Mouse (Mus musculus) intestine, embryonic 15.5 days (tissue): Measurements from ENCODE around the gene Tubgcp2. TPM values are rescaled to one million over a fixed set of nuclear protein-coding genes. Genes with fewer than 3 reads are reported as not detected.
A peak's percentile ranks its signal among the peaks of the same experiment; 100 is the strongest.

ENCODE experiments used
- ATAC-seq: fragments of 200-750 bp; cut with Nextera tagmentation; 2 replicates; pipeline ENCODE4 v1.8.0; 2017; ENCODE audit warnings: moderate TSS enrichment, moderate library complexity
- H3K27ac ChIP-seq: fragments of 300-500 bp; sonication (generic); 2 replicates; pipeline ENCODE4 v1.5.1; 2015; ENCODE audit warnings: mild to moderate bottlenecking, inconsistent platforms
- H3K27me3 ChIP-seq: fragments of 300-500 bp; sonication (generic); replicated peaks from 2 replicates; pipeline ENCODE4 v1.6.1; 2015; ENCODE audit warnings: inconsistent platforms
- H3K36me3 ChIP-seq: fragments of 300-500 bp; sonication (generic); 2 replicates; pipeline ENCODE4 v1.6.1; 2015; ENCODE audit warnings: inconsistent platforms
- H3K4me1 ChIP-seq: fragments of 300-500 bp; sonication (generic); replicated peaks from 2 replicates; pipeline ENCODE4 v1.6.1; 2015; ENCODE audit warnings: inconsistent platforms
- H3K4me2 ChIP-seq: fragments of 300-500 bp; sonication (generic); replicated peaks from 2 replicates; pipeline ENCODE4 v1.6.1; 2015; ENCODE audit warnings: mild to moderate bottlenecking, inconsistent platforms
- H3K4me3 ChIP-seq: fragments of 300-500 bp; sonication (generic); replicated peaks from 2 replicates; pipeline ENCODE4 v1.5.1; 2015; ENCODE audit warnings: inconsistent platforms
- H3K9ac ChIP-seq: fragments of 300-500 bp; sonication (generic); 2 replicates; pipeline ENCODE4 v1.6.1; 2015; ENCODE audit warnings: inconsistent platforms
- H3K9me3 ChIP-seq: fragments of 300-500 bp; sonication (generic); 2 replicates; pipeline ENCODE4 v1.6.1; 2016; ENCODE audit warnings: inconsistent platforms
- WGBS: fragments of 180-500 bp; shearing (Covaris S2); methylation state at CpG from one replicate; pipeline ENCODE4 v1.1.7; 2015; 5-methylcytosine and 5-hydroxymethylcytosine counted together
- polyA plus RNA-seq: library from polyadenylated mRNA; unstranded; fragments of >200 nt; fragmentation: Nextera tagmentation; extraction: Ambion mirVana; gene quantifications from 2 replicates; pipeline ENCODE4 v1.2.1, GENCODE M21; 2015

The Tubgcp2 gene
- polyA plus RNA-seq, 1 experiment from 2014 or later, result 41.3 TPM

- 91% methylated on average over 6 of the region's 6 CpGs for WGBS
- ATAC-seq, result no peak
These were observed 42.9 kb downstream of the Tubgcp2 start for GRCm38 (mm10) chr7:139993532-139993931.

GRCm38 (mm10) chr7:139992406-139992805 is 44.1 kb downstream of the Tubgcp2 start, which contains the start of gene Adam8:
TSS of gene Adam8 (minus strand) at chr7:139992562.
- Histone ChIP-seq H3K36me3 (peaks cover 6% of the 10 kb centered on the region), H3K9ac (no peak within 1 kb of the TSS), H3K4me2 (no peak within 1 kb of the TSS), H3K27me3 (no peaks in the 10 kb centered on the region), H3K4me1 (no peaks in the 10 kb centered on the region), H3K9me3 (no peaks in the 10 kb centered on the region), H3K27ac (no peak within 1 kb of the TSS), H3K4me3 (no peak within 1 kb of the TSS)
- peak; percentile 77 for ATAC-seq
- 24% methylated on average over 7 of the region's 7 CpGs for WGBS

More at GRCm38 (mm10) chr7:139993532-139993931, 42.9 kb downstream of the Tubgcp2 start:
- Histone ChIP-seq H3K4me1 (no peaks in the 10 kb centered on the region), H3K36me3 (peaks cover 8% of the 10 kb centered on the region), H3K27me3 (no peaks in the 10 kb centered on the region), H3K27ac (no peak overlapping the region), H3K4me3 (no peak overlapping the region), H3K9me3 (no peaks in the 10 kb centered on the region), H3K9ac (no peak overlapping the region), H3K4me2 (no peak overlapping the region)

GRCm38 (mm10) chr7:139990864-139991394 is 45.5 kb downstream of the Tubgcp2 start:
- H3K9me3 ChIP-seq, result no peaks in the 10 kb centered on the region
- no peak overlapping the region for H3K27ac ChIP-seq
- ATAC-seq, result peak; percentile 37; the same call in 1 of the 2 replicates
- H3K4me3 ChIP-seq, result no peak overlapping the region
- no peaks in the 10 kb centered on the region for H3K4me1 ChIP-seq
- H3K9ac ChIP-seq, result no peak overlapping the region
- WGBS, result 68% methylated on average over 8 of the region's 8 CpGs
- H3K36me3 ChIP-seq, result no peaks in the 10 kb centered on the region
- H3K27me3 ChIP-seq, result no peaks in the 10 kb centered on the region
- no peak overlapping the region for H3K4me2 ChIP-seq

- no peak for ATAC-seq
- H3K27ac ChIP-seq, result no peak overlapping the region
- no peak overlapping the region for H3K9ac ChIP-seq
- 90% methylated on average over 9 of the region's 9 CpGs for WGBS
- H3K4me3 ChIP-seq, result no peak overlapping the region
- H3K36me3 ChIP-seq, result no peaks in the 10 kb centered on the region
- no peaks in the 10 kb centered on the region for H3K4me1 ChIP-seq
- H3K4me2 ChIP-seq, result no peak overlapping the region
- no peaks in the 10 kb centered on the region for H3K9me3 ChIP-seq
- H3K27me3 ChIP-seq, result no peaks in the 10 kb centered on the region
These were observed 48.2 kb downstream of the Tubgcp2 start for GRCm38 (mm10) chr7:139988272-139988671.

- WGBS, result 89% methylated on average over 11 of the region's 11 CpGs
- Histone ChIP-seq H3K9ac (no peak overlapping the region), H3K4me3 (no peak overlapping the region), H3K27me3 (no peaks in the 10 kb centered on the region), H3K36me3 (no peaks in the 10 kb centered on the region), H3K27ac (no peak overlapping the region), H3K4me2 (no peak overlapping the region), H3K9me3 (no peaks in the 10 kb centered on the region), H3K4me1 (no peaks in the 10 kb centered on the region)
- no peak for ATAC-seq
These were observed 52.0 kb downstream of the Tubgcp2 start for GRCm38 (mm10) chr7:139984505-139984904.

GRCm38 (mm10) chr7:139982058-139982457 is 54.4 kb downstream of the Tubgcp2 start:
- no peak for ATAC-seq
- Histone ChIP-seq H3K36me3 (no peaks in the 10 kb centered on the region), H3K4me2 (no peak overlapping the region), H3K4me3 (no peak overlapping the region), H3K27me3 (no peaks in the 10 kb centered on the region), H3K4me1 (peaks cover 8% of the 10 kb centered on the region), H3K9ac (no peak overlapping the region), H3K27ac (no peak overlapping the region), H3K9me3 (no peaks in the 10 kb centered on the region)
- 86% methylated on average over 11 of the region's 11 CpGs for WGBS

- no peak for ATAC-seq
- Histone ChIP-seq H3K4me3 (no peak overlapping the region), H3K27me3 (no peaks in the 10 kb centered on the region), H3K27ac (no peak overlapping the region), H3K4me2 (no peak overlapping the region), H3K9ac (no peak overlapping the region), H3K9me3 (no peaks in the 10 kb centered on the region), H3K36me3 (no peaks in the 10 kb centered on the region), H3K4me1 (peaks cover 8% of the 10 kb centered on the region)
- 57% methylated on average over 3 of the region's 3 CpGs for WGBS
These were observed 55.7 kb downstream of the Tubgcp2 start for GRCm38 (mm10) chr7:139980778-139981177.

- Histone ChIP-seq H3K27me3 (no peaks in the 10 kb centered on the region), H3K4me3 (peak overlapping the region; percentile 56), H3K4me2 (peak overlapping the region; percentile 93), H3K9me3 (no peaks in the 10 kb centered on the region), H3K36me3 (no peaks in the 10 kb centered on the region), H3K4me1 (peaks cover 8% of the 10 kb centered on the region), H3K27ac (no peak overlapping the region), H3K9ac (0 out of 2 replicates have a peak overlapping the region, but pooled peaks have one; percentile 11)
- WGBS, result 38% methylated on average over 13 of the region's 13 CpGs
- peak; percentile 75 for ATAC-seq
These were observed 57.3 kb downstream of the Tubgcp2 start for GRCm38 (mm10) chr7:139979011-139979719.

GRCm38 (mm10) chr7:139978278-139978892 is 58.1 kb downstream of the Tubgcp2 start, which contains the start of gene 6430531B16Rik:
TSS of gene 6430531B16Rik (minus strand) at chr7:139978755.
- Histone ChIP-seq H3K4me1 (peaks cover 8% of the 10 kb centered on the region), H3K9me3 (no peaks in the 10 kb centered on the region), H3K4me2 (peak within 1 kb of the TSS; percentile 93), H3K27me3 (no peaks in the 10 kb centered on the region), H3K27ac (no peak within 1 kb of the TSS), H3K4me3 (peak within 1 kb of the TSS; percentile 56), H3K9ac (peak within 1 kb of the TSS; percentile 36; the same call in 1 of the 2 replicates), H3K36me3 (no peaks in the 10 kb centered on the region)
- peak; percentile 95 for ATAC-seq
- WGBS, result 5% methylated on average over 32 of the region's 32 CpGs

GRCm38 (mm10) chr7:139975471-139975870 is 61.0 kb downstream of the Tubgcp2 start:
- Histone ChIP-seq H3K27ac (no peak overlapping the region), H3K9me3 (no peaks in the 10 kb centered on the region), H3K4me3 (no peak overlapping the region), H3K36me3 (no peaks in the 10 kb centered on the region), H3K4me2 (no peak overlapping the region), H3K27me3 (no peaks in the 10 kb centered on the region), H3K4me1 (peaks cover 8% of the 10 kb centered on the region), H3K9ac (no peak overlapping the region)
- no peak for ATAC-seq
- 45% methylated on average over 5 of the region's 5 CpGs for WGBS

GRCm38 (mm10) chr7:139974307-139974706 is 62.2 kb downstream of the Tubgcp2 start:
- H3K4me3 ChIP-seq, result no peak overlapping the region
- no peak overlapping the region for H3K4me2 ChIP-seq
- no peak overlapping the region for H3K9ac ChIP-seq
- WGBS, result 84% methylated on average over 10 of the region's 10 CpGs
- no peak for ATAC-seq
- peaks cover 8% of the 10 kb centered on the region for H3K4me1 ChIP-seq
- no peaks in the 10 kb centered on the region for H3K27me3 ChIP-seq
- H3K36me3 ChIP-seq, result no peaks in the 10 kb centered on the region
- no peak overlapping the region for H3K27ac ChIP-seq
- H3K9me3 ChIP-seq, result no peaks in the 10 kb centered on the region

GRCm38 (mm10) chr7:139972923-139973331 is 63.5 kb downstream of the Tubgcp2 start:
- no peak for ATAC-seq
- H3K9me3 ChIP-seq, result no peaks in the 10 kb centered on the region
- no peak overlapping the region for H3K27ac ChIP-seq
- no peak overlapping the region for H3K4me2 ChIP-seq
- H3K27me3 ChIP-seq, result no peaks in the 10 kb centered on the region
- no peaks in the 10 kb centered on the region for H3K4me1 ChIP-seq
- no peak overlapping the region for H3K4me3 ChIP-seq
- H3K9ac ChIP-seq, result no peak overlapping the region
- no peaks in the 10 kb centered on the region for H3K36me3 ChIP-seq
